Mouse (Mus musculus): Measurements from ENCODE around the gene Myt1l. TPM values are rescaled to one million over a fixed set of nuclear protein-coding genes. Genes with fewer than 3 reads are reported as not detected.

Myt1l gene
- polyA plus RNA-seq, 1 experiment from 2014 or later: 254 TPM

DNA sequence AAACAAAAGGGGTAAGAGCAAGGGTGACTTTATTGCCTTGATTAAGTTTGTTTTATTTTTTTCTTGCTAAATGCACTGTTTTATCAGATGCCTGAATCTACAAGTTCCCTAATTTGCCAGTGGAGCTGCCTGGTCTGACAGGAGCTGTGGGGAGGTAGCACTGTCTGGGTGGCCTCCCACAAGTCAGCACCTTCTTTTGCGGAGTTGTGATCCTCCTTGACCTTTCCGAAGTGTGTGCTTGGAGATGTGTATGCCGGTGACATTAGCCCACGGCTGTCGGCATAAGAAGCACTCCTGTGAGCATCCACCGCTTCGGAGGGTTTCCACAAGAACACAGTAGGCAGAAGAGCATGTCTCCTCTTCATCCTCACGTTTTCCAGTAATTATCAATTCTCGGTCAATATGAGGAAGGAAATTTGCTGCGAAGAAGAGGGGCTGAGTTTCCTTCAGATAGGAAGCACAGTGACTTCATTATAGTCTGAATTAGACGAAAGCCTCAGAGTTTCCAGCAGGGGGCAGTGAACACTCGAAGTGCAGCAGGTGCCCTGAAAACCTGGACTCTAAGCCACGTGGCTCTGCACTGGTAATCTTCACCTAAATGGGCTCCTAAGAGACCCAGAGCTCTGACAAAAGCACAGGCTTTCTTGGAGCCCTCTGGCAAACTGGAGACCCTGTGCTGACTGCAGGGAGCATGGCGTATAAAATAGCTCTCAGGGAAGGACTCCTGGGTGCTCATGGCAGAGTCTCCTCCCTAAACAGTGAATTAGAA lies 147.6 kb downstream of the Myt1l start:
- H3K36me3 ChIP-seq: no peaks in the 10 kb centered on the region
- H3K4me3 ChIP-seq: no peak overlapping the region
- H3K27me3 ChIP-seq: no peaks in the 10 kb centered on the region
- no peak overlapping the region for H3K9ac ChIP-seq (replicated peaks)
- ATAC-seq (replicated peaks): peak; percentile 66; the same call in 1 of the 2 replicates
- H3K27ac ChIP-seq (replicated peaks): peak overlapping the region; percentile 5; the same call in 1 of the 2 replicates
- H3K4me1 ChIP-seq: peaks cover 26% of the 10 kb centered on the region
- WGBS: 48% methylated on average over 14 of the region's 14 CpGs
- H3K4me2 ChIP-seq (replicated peaks): no peak overlapping the region
- H3K9me3 ChIP-seq: no peaks in the 10 kb centered on the region

DNA sequence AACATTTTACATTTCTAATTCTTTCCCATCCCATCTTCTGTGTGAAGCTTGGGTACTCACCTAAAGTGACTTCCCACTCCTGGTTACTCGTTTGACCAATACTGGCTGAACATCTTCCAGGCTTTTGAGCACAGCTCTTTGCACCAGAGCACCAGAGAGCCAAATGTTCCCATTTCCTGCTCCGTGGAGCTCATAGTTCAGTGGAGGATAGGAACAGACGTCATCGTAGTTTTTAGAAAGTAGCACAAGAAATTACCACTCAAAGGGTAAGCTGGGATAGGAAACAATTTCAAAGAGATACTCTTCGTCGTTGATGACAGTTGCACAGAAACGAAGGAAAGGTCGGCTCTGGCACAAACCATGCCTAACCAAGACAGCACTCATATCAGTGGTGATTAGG lies 154.2 kb downstream of the Myt1l start:
- no peak for ATAC-seq (replicated peaks)
- Histone ChIP-seq H3K27me3 (no peaks in the 10 kb centered on the region), H3K9me3 (no peaks in the 10 kb centered on the region), H3K4me3 (no peak overlapping the region), H3K36me3 (no peaks in the 10 kb centered on the region), H3K9ac (replicated peaks) (no peak overlapping the region), H3K4me2 (replicated peaks) (no peak overlapping the region), H3K4me1 (peaks cover 35% of the 10 kb centered on the region), H3K27ac (replicated peaks) (no peak overlapping the region)
- 88% methylated on average over 8 of the region's 8 CpGs for WGBS

DNA sequence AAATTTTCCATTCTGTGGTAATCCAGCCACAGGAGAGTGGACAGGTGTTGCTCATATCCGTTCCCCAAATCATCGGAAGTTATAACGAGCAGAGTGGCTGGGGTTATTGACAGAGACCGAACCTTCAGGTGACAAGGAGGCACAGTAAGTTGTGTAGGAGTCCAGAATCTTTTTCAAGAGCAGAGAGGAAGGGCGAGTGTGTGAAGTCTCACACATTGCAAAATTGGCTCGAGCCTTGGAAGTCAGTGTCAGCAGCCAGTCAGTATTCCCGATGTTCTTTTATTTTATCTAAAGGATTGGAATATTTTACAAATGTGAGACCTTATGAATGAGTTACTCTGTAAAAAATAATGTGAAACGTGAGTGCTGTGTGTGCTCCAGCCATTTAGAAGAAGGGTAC lies 154.8 kb downstream of the Myt1l start:
- WGBS: 85% methylated on average over 8 of the region's 8 CpGs
- ATAC-seq (replicated peaks): no peak
- H3K9ac ChIP-seq (replicated peaks): no peak overlapping the region
- H3K4me1 ChIP-seq: peaks cover 35% of the 10 kb centered on the region
- no peak overlapping the region for H3K4me3 ChIP-seq
- H3K9me3 ChIP-seq: no peaks in the 10 kb centered on the region
- no peaks in the 10 kb centered on the region for H3K36me3 ChIP-seq
- no peak overlapping the region for H3K4me2 ChIP-seq (replicated peaks)
- no peaks in the 10 kb centered on the region for H3K27me3 ChIP-seq
- no peak overlapping the region for H3K27ac ChIP-seq (replicated peaks)

DNA sequence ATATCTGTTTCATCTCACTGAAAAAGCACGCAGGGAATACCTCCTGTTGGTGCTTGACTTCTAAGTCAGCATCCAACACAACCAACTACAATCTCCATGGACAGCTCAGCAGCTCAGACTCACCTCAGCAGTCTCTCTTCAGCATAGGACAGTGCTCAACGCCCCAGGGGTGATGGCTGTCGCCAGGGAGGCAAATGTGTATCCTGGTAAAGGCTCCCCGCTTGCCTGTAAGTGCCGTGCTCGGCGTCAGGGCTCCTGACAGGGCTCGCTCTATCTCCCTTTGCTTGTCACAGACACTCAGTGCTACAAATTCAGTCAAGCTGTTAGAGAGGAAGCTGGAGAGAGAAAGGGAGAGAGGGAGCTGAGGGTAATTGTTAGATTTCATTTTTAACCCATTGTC lies 158.1 kb downstream of the Myt1l start:
- WGBS: 60% methylated on average over 8 of the region's 8 CpGs
- H3K9ac ChIP-seq (replicated peaks): no peak overlapping the region
- H3K4me1 ChIP-seq: peaks cover 16% of the 10 kb centered on the region
- no peak for ATAC-seq (replicated peaks)
- no peaks in the 10 kb centered on the region for H3K9me3 ChIP-seq
- peak overlapping the region; percentile 38 for H3K27ac ChIP-seq (replicated peaks)
- no peak overlapping the region for H3K4me2 ChIP-seq (replicated peaks)
- no peaks in the 10 kb centered on the region for H3K36me3 ChIP-seq
- H3K27me3 ChIP-seq: no peaks in the 10 kb centered on the region
- no peak overlapping the region for H3K4me3 ChIP-seq

DNA sequence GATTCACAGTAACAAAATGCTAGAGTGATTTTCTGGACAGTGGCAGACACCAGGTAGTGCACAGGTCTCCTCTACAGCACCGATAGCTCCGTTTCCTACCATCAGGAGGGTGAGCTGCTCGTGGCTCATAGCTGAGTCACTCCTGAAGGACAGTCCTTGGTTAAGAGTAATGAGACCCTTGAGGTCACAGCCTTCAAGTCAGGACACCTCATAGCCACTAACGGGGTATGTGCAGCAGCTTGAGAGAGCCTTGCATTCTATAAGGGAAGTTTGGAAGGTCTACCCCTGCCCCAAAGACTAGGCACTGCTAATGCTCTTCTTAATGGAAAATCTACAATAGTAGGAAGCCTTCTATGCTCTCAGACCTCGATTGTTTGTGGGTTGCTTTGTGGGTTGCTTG lies 163.4 kb downstream of the Myt1l start:
- no peaks in the 10 kb centered on the region for H3K27me3 ChIP-seq
- H3K9ac ChIP-seq (replicated peaks): no peak overlapping the region
- no peak overlapping the region for H3K27ac ChIP-seq (replicated peaks)
- 83% methylated on average over 5 of the region's 5 CpGs for WGBS
- ATAC-seq (replicated peaks): no peak
- no peaks in the 10 kb centered on the region for H3K9me3 ChIP-seq
- no peaks in the 10 kb centered on the region for H3K36me3 ChIP-seq
- H3K4me3 ChIP-seq: no peak overlapping the region
- H3K4me2 ChIP-seq (replicated peaks): no peak overlapping the region
- H3K4me1 ChIP-seq: peaks cover 30% of the 10 kb centered on the region

DNA sequence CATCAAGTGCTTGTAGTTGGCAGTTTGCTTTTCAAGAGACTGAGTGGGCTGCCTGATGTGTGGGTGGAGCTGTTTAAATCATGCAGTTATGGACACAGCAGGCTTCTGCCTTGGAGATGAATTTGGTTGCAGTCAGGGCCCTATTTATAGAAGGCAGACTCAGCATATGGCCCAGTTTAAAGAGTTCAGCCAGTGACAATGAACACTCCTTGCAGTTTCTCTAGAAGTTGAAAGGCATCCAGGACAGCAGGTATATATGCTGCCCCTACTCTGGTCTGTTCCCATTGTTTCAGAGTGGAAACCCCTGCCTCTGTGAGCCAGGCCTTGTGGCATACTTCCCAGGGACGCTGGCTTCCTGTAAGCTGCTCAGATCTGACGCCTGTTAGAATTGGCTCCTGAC lies 167.0 kb downstream of the Myt1l start:
- Histone ChIP-seq H3K4me1 (peaks cover 63% of the 10 kb centered on the region), H3K9me3 (no peaks in the 10 kb centered on the region), H3K9ac (replicated peaks) (no peak overlapping the region), H3K27me3 (no peaks in the 10 kb centered on the region), H3K4me3 (no peak overlapping the region), H3K36me3 (no peaks in the 10 kb centered on the region), H3K27ac (replicated peaks) (peak overlapping the region; percentile 75), H3K4me2 (replicated peaks) (no peak overlapping the region)
- 19% methylated on average over 2 of the region's 2 CpGs for WGBS
- no peak for ATAC-seq (replicated peaks)

DNA sequence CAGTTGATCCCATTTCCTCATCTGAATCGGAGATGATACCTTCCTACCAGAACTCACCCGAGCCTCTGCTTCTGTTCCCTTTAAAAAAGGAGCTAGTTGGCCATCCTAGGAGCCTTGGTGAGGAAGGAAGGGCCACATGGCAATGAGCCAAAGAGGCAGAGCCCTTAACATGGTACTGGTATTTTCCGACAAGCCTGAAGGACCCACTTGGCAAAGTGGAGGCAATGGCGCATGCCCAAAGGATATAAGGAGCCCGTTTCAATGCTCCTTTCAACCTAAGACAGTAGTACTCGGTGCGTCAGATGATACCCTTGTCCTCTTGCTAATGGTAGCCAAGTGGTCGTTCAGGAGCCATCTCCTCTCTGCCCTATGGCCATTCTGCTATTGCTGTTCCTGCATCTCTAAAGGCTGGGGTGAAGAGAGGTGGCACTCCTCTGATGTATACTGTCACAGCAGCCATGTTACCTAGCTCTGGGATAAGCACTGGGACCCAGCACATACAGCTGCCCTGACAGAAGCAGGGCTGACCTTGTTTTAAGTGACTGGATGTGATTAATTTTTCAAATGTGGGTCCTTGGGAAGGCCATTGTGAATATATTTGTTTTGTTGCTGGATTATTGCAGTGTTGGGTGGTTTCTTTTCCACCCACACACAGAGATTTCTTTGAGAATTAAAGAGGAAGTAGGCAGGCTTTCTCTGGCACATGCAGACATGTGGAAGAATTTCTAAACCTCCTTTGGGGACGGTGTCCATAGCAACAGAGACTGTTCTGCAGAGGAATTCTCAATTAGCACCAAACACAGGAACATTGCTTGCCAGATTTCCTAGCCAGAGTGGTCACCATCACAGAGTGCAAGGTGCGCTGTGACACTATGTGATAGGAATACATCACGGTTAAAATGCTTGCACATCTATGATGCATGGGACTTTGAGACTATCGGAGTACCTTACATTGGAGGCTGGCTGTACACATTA lies 169.6 kb downstream of the Myt1l start:
- peaks cover 79% of the 10 kb centered on the region for H3K4me1 ChIP-seq
- no peak overlapping the region for H3K4me3 ChIP-seq
- WGBS: 27% methylated on average over 12 of the region's 12 CpGs
- H3K27me3 ChIP-seq: no peaks in the 10 kb centered on the region
- H3K4me2 ChIP-seq (replicated peaks): peak overlapping the region; percentile 31; the same call in 1 of the 2 replicates
- ATAC-seq (replicated peaks): peak; percentile 60
- H3K9ac ChIP-seq (replicated peaks): no peak overlapping the region
- H3K36me3 ChIP-seq: no peaks in the 10 kb centered on the region
- peak overlapping the region; percentile 96 for H3K27ac ChIP-seq (replicated peaks)
- H3K9me3 ChIP-seq: no peaks in the 10 kb centered on the region

DNA sequence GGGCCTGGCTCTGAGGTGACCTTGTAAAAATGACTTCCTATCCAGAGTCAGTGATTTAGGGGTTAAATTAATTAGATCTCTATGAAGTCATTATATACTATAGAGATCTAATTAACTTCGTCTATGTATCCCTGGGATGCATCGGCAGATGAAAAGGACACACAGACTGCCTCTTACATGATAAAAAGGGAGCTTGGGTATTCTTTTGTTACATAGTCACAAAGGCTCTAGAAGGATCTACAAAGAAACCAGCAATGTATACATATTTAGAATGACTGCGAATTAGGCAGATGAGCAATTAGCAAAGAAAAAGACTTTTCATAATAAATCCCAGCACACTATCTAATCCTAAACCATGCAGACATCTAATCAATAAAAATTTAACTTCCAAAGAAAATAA lies 170.4 kb downstream of the Myt1l start:
- Histone ChIP-seq H3K27me3 (no peaks in the 10 kb centered on the region), H3K9me3 (no peaks in the 10 kb centered on the region), H3K36me3 (no peaks in the 10 kb centered on the region), H3K27ac (replicated peaks) (peak overlapping the region; percentile 96), H3K4me3 (no peak overlapping the region), H3K4me1 (peaks cover 87% of the 10 kb centered on the region), H3K4me2 (replicated peaks) (peak overlapping the region; percentile 31; the same call in 1 of the 2 replicates), H3K9ac (replicated peaks) (0 out of 2 replicates have a peak overlapping the region, but pooled peaks have one; percentile 15)
- no peak; the same call in 1 of the 2 replicates for ATAC-seq (replicated peaks)
- WGBS: 5% methylated on average over 3 of the region's 3 CpGs

DNA sequence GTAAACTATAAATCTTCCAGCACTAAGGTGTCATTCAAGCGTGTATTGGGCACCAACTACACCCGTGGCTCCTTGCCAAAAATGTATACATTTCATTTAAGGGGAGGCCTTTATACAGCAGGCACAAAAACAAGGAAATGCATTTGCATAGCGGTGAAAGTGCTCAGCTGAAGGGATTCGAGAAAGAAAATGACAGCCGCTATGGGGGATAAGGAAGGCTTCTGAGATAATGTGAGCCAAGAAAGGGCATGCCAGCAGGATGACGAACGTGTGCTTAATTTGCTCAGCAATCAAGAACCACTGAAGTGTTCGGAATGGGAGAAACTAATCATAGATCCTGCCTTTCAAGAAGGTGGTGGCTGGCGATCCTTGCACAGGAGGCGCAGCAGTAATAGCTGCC lies 170.8 kb downstream of the Myt1l start:
- Histone ChIP-seq H3K27me3 (no peaks in the 10 kb centered on the region), H3K4me3 (no peak overlapping the region), H3K4me1 (peaks cover 90% of the 10 kb centered on the region), H3K4me2 (replicated peaks) (peak overlapping the region; percentile 31), H3K9ac (replicated peaks) (peak overlapping the region; percentile 15; the same call in 1 of the 2 replicates), H3K27ac (replicated peaks) (peak overlapping the region; percentile 96), H3K9me3 (no peaks in the 10 kb centered on the region), H3K36me3 (no peaks in the 10 kb centered on the region)
- ATAC-seq (replicated peaks): peak; percentile 69
- WGBS: 4% methylated on average over 10 of the region's 10 CpGs

DNA sequence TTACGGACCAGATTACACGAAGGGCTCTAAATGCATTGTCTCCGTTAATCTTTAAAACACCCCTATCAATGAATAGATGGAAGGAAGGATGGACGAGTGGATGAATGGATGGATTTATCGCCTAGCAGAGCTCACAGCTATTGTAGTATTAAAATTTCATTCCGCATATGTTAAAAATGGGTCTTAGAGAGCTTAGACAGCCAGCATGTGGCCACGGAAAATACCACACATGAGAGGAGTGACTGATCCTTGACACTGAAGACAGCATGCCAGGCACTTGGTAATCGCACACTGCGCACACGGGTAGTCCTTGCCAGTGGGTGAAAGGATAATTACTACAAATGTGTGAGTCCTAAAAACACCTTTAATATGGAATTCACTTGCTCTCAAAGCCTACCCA lies 171.2 kb downstream of the Myt1l start:
- Histone ChIP-seq H3K27me3 (no peaks in the 10 kb centered on the region), H3K27ac (replicated peaks) (peak overlapping the region; percentile 96), H3K4me1 (peaks cover 88% of the 10 kb centered on the region), H3K4me2 (replicated peaks) (peak overlapping the region; percentile 31), H3K9ac (replicated peaks) (peak overlapping the region; percentile 8; the same call in 1 of the 2 replicates), H3K4me3 (no peak overlapping the region), H3K9me3 (no peaks in the 10 kb centered on the region), H3K36me3 (no peaks in the 10 kb centered on the region)
- 4% methylated on average over 10 of the region's 10 CpGs for WGBS
- ATAC-seq (replicated peaks): no peak

DNA sequence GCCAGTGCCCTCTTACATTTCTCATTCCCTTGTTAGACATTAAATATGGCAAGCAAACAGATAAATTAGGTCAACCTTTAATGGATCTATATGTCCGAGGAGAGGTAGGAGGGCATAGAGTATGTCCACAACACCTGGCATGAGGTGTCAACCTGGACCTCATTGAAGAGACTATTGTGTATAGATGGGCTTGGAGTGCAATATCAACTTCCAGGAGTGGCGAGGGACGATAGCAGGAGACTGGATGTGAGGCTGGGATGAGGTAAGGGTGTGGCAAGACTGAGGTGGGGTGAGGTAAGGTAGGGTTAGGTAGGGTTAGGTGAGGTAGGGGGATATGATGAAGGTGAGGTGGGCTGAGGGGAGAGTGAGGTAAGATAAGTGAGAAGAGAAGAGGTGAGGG lies 171.8 kb downstream of the Myt1l start:
- ATAC-seq (replicated peaks): no peak
- H3K9me3 ChIP-seq: no peaks in the 10 kb centered on the region
- WGBS: 94% methylated on average over 3 of the region's 3 CpGs

DNA sequence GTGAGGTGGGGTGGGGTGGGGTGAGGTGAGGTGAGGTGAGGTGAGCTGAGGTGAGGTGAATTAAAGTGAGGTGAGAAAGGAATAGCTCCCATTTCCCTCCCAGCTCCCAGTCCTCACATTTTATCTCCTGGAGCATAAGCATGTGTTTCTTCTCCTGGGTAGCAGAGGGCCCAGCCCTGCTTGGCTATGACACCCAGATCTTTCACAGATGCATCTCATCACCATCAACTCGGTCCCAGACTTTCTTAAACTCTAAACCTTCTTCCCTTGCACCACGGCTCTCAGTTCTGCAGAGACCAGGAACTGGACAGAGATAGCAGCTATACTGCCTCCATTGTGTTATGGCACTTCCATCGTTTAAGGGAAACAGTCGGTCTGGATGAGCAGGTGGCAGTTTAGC lies 172.9 kb downstream of the Myt1l start:
- no peak for ATAC-seq (replicated peaks)
- Histone ChIP-seq H3K4me3 (no peak overlapping the region), H3K9me3 (no peaks in the 10 kb centered on the region), H3K27ac (replicated peaks) (peak overlapping the region; percentile 78), H3K9ac (replicated peaks) (no peak overlapping the region), H3K4me2 (replicated peaks) (no peak overlapping the region), H3K4me1 (peaks cover 72% of the 10 kb centered on the region), H3K27me3 (no peaks in the 10 kb centered on the region), H3K36me3 (no peaks in the 10 kb centered on the region)
- WGBS: 44% methylated on average over 4 of the region's 4 CpGs

More for the DNA sequence above, 171.8 kb downstream of the Myt1l start:
- Histone ChIP-seq H3K27ac (replicated peaks) (peak overlapping the region; percentile 96), H3K4me3 (no peak overlapping the region), H3K36me3 (no peaks in the 10 kb centered on the region), H3K9ac (replicated peaks) (no peak overlapping the region), H3K4me2 (replicated peaks) (no peak overlapping the region), H3K4me1 (peaks cover 81% of the 10 kb centered on the region), H3K27me3 (no peaks in the 10 kb centered on the region)

Measured in forebrain, embryonic 15.5 days (tissue).